Mouse (Mus musculus): ENCODE data around the gene Bbs9. TPM values are rescaled to one million over a fixed set of nuclear protein-coding genes. Genes with fewer than 3 reads are reported as not detected.

The Bbs9 gene
- total RNA-seq, 2 experiments from 2014 or later: 22.8 to 24.5 TPM

DNA sequence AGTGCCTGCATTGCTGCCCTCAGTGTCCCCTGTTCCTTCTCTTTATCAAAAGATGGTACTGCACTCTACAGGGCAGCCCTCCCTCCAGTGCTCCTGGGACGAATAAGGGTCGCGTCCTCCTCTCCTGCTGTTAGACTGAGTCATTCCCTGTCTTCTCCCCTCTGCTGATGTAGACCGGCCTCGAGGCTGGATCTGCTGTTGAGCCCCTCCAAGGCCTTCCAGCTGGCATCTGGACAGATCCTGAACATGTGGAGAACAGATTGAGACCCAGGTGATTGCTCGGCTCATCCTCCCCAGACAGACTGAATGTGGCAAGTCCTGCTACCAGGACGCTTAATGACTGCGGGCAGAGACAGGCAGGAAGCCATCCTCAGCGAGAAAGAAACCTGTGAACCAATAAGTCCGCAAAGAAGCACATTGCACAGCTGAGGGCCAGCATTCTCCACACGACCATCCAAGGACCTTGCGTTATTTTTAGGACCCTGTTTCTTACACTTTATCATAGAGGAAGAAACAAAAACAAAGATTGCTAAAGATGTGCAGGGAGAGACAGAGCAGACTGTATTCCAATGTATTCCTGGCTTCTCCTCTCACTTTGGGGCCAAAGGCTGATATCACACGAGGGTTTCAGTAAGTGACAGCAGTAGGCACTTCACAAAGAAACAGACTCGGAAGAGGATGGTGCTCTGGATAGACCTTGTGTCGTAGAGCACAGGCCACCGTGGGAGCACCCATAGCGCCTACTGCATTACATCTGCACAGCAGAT is 275.4 kb downstream of the Bbs9 start:
- DNase-seq: no peak

DNA sequence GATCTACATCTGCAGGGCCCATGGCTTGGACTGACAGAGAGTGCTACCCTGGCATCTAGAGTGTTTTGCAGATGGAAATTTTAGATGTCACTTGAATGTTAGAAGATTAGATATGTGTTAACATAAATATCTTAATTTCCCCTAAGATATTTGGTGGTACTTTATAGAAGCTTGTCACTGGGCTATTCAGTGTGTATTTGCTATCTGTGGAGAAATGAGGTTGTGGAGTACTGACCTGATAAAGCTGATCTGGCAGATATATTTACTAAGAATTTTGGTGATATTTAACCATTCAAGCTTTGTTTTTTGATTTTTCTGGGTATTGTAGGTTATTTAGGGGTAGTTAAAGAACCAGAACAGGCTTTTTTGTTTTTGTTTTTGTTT is 276.0 kb downstream of the Bbs9 start:
- DNase-seq: no peak

DNA sequence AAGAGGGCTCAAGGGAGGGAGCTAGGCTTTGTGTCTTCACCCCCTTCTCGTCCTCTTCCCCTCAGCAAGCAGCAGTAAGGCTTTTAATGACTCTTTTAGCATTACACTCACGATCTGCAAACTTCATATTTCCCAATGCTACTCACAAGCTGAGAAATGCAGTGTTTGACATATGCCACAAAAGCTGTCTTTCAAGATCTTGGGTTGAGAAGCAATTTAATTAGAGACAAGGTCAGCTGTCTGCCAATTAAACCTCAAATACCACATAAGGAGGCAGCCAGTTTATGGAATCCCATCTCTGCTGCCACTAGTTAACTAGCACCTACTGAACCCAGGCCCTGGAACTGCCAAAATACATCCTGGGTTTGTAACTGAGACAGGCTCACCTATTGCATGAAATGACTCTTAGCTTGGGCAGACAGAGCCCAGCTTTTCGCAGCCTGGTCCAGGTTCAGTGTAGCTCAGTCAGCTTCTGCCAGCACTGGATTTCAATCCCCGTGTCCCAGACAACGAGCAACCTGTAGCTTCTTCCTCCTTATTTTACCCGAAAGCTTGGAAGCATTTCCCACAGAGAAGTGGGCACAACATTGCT is 278.7 kb downstream of the Bbs9 start:
- no peak for DNase-seq

DNA sequence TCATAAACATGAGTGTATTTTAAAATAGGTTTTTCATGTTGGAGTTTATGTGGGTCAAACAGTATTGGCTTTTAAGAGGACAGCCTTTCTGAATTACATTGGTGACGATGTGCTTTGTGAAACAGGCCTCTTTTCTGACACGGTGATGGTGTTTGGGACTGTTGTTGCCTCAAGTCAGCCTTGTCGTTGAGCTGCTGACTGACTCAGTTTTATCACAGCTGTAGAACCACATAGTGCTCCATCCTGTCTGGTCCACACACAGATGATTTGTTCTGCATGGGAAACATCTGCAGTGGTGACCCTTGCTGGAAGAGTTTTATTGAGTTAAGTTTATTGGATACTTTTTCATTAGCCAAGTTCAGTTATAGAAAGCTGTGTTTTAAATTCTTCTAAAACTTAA is 283.0 kb downstream of the Bbs9 start:
- no peak for DNase-seq

DNA sequence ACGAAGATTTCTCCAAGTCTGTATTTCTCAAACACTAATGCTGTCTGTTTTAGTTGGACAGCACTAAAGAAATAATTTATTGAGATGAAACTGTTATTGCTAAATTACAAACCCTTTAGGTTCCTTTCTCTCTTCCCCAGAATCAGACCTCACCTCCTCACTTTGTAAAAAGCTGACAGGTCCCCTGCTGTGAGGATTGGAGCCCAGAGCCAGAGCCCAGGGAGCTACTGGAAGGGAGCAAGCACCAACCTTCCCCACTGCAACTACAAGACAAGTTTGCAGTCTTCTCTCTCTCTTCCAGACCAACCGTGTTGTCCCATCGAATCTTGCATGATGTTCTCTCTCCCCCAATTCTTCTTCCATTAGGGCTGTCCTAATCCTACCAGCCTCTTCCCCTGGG is 283.7 kb downstream of the Bbs9 start:
- DNase-seq: no peak

DNA sequence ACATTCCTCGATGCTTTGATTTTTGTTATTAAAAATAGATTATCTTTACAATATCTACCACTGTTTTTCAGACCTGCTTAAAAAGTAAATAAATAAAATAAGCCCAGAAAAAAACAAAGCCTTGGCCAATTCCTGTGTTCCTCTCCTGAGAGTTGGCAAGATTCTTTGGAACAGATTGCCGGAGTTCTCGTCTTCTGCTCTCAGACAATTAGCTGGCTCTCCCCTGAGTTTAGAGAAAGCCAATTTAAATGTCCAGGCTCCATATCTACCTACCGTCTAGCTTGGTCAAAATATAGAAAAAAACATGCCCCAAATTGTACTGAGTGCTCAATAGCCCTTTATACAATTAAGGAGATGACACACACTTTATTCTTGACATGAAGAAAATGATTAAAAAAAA is 284.9 kb downstream of the Bbs9 start:
- DNase-seq: no peak

- no peak for DNase-seq
Measured at GRCm38 (mm10) chr9:22761487-22761886, 286.0 kb downstream of the Bbs9 start.

GRCm38 (mm10) chr9:22765618-22766220 is 290.2 kb downstream of the Bbs9 start:
- DNase-seq: no peak

DNA sequence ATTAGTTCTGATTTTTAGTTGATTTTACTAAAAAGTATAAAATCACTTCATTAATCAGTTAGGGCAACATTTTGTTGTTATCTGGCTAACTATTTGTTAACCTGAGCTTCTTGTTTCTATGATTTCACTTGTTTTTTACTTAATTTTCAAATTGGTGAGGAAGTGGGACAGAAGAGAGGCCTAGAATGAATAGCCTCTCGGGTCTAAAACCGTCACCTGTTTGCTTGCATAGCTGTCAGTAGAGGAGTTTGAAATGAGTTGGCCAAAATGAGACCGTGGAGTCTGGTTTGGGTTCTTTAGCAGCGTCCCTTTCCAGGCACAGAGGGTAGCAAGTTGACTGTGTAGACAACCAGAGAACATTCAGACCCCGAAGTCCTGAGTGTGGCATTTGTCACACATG is 291.6 kb downstream of the Bbs9 start:
- no peak for DNase-seq

DNA sequence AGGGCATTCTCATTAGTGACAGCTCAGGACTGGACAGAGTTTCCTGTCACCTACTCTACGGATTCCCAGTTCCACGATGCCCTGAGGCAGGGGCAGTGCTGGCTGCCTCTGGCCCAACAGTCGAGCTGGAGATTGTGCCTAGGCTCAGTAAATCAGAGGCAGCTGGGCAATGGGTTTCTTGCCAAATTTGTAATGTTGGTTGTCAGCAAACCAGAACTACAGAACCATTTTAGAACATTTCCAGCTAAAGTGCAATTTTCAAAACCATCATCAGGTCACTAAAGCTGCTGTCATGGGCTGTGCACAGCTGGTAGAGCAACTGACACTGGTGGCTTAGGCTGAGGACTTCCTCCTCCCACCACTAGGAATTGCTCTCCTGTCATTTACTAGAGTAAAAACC is 292.3 kb downstream of the Bbs9 start:
- DNase-seq: no peak

GRCm38 (mm10) chr9:22771785-22772184 is 296.3 kb downstream of the Bbs9 start:
- DNase-seq: no peak

DNA sequence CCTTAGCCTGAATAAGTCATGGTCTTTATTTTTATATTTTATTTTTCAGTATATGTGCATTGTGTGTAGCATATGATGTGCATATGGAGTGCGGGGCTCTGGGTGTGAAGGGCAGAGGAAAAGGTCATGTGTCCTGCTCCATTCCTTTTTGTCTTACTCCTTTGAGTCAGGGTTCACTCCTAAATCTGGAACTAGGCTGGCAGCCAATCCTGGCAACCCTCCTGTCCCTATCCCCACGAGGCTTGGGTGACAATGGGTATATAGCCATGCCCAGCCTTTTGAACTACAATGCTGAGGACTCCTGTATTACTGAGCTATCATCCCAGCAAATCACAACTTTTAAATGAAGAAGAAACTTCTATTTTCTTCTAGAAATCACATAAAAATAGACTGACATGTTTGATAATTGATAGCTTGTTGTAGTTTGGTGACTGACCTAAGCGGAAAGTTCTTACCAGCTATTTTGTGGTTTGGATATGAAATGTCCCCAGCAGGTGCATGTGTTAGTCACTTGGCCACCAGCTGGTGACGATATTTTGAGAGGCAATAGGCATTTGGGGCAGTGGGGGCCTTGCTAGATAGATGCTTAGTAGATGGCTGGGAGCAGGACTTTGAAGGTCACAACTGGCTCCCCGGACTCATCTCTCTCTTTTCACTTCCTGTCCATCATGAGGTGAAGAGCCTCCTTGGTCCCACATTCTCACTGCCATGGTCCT is 300.9 kb downstream of the Bbs9 start:
- DNase-seq: no peak

DNA sequence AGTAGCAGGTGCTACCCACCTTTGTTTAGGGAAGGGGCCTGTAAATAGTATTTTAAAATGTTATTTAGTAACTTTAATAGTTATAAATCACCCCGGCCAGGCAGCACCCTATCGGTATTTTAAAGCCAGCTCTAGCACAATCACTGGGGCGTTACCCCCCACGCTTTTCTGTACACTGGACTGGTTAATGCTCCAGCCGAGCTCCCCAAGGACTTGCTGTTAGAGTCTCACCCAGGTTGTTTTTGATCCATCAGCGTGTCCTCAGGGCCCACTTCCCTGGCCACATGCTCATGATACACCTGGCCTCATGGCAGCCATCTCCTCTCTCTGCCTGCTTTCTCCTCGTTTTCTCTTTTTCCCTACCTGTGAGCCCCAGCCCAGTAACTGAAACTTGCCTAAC is 301.9 kb downstream of the Bbs9 start:
- no peak for DNase-seq

DNA sequence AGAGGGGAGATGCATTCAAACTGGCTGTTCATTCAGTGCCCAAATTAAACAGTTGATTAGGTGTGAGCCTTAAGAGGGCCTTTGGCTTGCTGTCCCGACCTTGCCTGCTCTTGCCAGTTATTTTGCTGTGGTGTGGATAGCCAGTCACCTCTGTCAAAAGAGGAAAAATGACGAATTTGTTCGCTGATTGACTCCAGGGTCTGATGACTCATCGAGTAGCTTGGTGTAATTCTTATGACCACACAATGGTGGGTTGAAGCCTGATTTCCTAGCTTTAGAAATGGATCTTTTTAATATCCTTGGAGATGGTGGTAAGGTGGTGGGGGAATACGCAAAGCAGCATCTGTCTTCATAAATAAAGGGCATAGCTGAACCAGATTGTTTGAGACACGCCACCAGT is 304.1 kb downstream of the Bbs9 start:
- DNase-seq: no peak

DNA sequence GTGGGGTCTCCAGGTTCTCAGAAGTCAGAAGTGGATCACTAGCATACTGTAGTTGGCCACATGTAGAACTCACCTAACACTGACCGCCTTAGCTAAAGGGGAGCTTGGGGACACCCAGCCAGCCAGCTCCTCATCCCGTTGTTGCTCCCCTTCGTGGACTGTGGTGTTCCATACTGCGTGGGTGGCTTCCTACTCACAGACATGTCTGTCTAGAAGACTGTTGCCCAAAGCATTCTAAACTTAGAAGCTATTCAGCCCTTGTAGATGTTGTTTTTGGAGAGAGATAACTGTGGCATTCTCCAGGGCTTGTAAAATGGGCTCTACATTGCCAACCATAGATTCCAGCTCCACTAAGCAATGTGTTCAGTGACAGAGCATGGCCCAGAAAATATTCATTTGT is 310.5 kb downstream of the Bbs9 start:
- no peak for DNase-seq

DNA sequence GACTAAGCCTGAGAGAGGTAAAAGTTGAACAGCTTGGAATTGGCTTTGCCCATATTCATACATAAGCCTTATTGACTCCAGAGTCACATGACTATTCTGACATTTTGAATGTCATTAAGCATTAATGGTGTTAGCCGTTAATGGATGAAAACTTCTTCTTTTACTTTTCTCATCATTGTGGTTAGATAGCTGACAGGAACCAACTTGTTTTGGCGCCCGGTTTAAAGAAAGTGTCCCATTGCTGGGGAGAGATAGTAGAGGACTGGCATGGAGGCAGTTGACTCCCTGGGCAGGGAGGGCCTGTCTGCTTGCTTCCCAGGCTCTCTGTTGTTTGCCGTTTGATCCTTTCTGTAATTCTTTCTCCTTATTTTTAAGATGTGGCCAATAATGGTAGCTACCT is 312.9 kb downstream of the Bbs9 start:
- DNase-seq: no peak

- no peak for DNase-seq
Measured at GRCm38 (mm10) chr9:22788850-22789249, 313.3 kb downstream of the Bbs9 start.

DNA sequence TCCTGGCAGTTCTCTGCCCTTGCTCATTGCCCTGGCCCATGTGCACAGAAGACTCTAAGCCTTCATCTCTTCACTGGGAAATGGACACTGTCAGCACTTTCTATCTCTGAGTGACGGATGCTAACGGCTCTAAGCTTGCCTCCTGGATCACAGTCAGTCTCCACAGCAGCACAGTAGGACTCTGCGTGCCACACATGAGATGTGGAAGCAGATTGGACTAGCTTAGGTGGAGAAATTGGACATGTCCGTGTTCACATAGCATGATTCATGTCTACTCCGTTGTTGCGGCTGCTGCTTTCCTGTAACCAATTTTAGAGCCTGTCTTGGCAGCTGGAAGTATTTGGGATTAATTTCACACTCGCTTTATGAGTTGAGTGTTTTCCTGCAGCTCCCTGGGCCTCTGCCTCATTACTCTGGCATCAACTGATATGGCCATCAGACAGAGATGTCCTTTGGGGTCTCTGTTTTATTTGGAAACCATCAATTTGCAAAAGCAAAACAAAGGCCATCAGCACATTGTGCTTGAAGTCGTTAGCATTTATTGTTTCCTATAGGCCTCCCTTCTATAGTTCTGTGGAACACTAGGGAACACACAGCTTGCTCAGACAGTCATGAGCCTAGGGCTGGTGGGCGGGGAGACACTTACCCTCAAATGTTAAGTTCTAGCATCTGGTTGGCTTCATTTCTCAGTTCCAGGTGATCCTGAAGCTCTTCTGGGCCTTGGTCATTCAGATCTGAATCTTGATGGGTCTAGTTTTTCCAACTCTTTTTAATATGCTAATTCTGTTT is 314.1 kb downstream of the Bbs9 start:
- no peak for DNase-seq

DNA sequence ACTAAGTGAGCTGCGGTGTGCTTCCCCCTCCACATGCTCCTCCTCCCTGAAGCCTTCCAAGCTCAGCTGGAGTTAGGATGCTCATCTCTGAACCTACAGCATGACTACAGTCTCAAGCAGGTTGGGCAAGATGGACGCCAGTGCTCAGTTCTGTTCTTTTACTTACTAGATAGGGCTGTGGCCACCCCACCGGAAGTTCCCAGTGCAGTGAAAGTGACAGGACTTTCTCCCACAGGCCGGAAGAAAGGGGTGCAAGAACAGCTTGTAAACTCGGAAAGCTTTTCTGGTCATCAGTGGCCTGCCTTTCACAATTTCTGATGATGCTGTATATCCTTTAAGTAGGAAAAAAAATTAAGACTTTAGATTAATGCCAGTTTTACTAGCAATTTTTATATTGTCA is 315.7 kb downstream of the Bbs9 start:
- DNase-seq: no peak

GRCm38 (mm10) chr9:22791750-22792149 is 316.2 kb downstream of the Bbs9 start:
- no peak for DNase-seq

- no peak for DNase-seq
Measured at GRCm38 (mm10) chr9:22793698-22794097, 318.2 kb downstream of the Bbs9 start.

DNA sequence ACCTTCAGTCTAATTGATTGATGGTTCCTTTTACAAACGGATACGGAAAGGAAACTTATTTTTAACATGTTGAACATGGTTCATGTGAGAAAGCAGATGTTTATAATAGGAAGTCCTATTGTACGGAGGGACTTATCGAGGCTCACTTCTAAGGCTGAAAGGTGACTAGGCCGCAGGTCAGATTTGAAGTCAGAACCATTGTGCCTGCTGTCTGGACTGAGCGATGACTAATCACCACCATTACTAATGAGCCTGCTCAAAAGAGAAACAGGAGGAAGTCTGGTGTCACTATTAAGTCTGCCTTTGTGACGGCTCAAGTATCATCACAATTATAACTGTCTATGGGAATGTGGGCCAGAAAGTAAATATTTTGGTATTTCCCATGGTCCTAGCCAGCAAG is 325.2 kb downstream of the Bbs9 start:
- DNase-seq: no peak

- DNase-seq: no peak
Measured at GRCm38 (mm10) chr9:22805981-22806380, 330.5 kb downstream of the Bbs9 start.

Measured in layer of hippocampus, postnatal 36 days (tissue).